Mouse (Mus musculus) lung, postnatal 10 days (tissue): ENCODE measurements around the gene Zfp683.

Experiments used
- DNase-seq: peaks from one replicate; pipeline ENCODE4 v3.0.0; 2021

Zfp683 gene

DNA sequence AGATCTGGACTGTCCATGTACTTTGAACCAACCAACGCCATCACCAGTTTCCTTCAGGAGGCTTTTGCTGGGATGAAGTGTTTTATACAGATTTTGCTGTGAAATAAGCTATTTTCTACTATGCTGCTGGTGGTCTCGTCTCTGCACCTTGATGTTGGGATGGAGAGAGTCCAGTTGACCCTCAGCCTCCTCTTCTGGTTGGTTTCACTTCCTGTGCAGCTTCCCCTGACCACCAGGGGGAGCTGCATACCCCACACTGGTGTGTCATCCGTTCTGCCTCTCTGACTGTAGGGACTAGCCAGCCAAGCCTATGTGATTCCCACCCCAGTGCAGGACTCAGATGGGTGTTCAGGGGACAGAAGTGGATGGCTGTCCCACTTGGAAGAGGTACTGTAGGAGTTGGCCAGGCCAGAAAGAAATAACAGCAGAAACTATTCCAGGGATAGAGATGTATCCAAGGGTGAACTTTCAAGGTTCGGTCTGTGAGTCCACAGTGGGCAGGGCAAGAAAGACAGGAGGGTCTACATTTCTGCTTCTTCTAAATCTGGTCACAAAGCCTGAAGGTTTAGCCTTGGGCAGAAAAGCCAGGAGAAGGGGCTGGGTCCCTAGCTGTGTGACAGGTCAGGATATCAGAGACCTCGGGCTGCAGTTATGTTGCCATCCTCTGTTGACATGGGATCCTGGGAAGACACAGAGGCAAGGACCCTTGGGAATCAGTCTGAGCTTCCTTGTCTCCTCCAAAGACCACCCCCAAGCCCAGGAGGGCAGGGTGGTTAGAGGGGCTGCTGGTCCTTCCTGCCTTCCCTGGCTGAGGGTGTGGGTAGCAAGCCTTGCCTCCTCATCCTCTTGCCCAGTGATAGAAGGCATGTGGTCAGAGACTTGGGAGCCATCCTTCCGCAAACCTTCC lies 39.0 kb downstream of the Zfp683 start:
- DNase-seq = peak; percentile 62

DNA sequence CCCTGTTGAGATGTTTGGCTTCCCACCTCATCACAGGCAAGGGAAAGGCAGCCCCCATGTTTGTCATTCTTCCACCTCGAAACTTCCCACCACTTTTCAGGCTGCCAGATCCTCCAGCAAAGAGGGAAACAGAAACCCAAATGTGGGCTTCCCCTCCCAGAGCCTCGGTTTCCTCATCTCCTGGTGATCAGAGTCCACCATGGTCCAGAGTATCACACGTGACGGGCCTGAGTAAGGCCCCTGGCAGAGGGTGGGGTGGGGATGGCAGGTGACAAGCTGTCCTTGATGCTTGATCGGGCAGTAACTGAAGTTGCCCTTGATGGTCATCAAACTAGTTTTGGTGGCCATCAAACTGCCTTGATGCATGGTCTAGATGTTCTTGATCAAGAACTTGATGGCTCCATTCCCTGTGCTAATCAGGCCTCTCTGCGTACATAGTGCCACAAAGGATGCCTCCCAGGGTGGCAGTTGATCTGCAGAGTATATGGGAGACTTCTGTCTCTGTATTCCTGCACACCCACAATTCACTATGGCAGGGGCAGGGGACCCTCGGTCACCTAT lies 40.4 kb downstream of the Zfp683 start:
- DNase-seq = no peak

DNA sequence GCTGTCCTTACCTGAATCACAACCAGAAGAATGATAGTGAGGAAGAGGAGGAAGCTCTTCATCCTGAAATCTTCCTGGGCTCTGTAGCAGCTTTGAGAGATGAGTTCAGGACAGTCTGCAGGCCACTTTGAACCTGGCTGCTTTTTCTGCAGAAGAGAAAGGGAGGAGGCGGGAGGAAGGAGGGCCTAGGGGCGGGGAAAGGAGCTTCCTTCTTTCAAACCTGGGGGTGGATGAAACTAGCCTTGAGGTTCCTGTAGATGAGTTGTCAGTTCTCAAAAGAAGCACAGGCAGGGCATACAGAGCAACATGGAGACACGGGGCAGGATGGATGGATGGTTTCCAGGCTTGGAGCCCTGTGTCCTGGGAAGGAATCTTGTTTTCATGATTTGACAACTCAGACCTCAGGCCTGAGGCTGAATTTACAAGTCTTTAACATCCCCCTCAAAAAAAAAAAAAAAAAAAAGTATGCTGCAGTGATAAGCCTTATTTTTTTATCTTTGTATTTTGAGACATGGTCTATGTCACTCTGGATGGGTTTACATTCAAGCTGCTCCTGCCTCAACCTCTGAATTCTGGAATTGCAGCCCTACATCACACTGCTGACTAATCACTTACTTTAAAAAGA lies 41.4 kb downstream of the Zfp683 start, which contains the start of gene Cd52:
Gene Cd52 (minus strand): TSS at position 160 of the 625 bp plus-strand sequence.
- DNase-seq = peak; percentile 60

DNA sequence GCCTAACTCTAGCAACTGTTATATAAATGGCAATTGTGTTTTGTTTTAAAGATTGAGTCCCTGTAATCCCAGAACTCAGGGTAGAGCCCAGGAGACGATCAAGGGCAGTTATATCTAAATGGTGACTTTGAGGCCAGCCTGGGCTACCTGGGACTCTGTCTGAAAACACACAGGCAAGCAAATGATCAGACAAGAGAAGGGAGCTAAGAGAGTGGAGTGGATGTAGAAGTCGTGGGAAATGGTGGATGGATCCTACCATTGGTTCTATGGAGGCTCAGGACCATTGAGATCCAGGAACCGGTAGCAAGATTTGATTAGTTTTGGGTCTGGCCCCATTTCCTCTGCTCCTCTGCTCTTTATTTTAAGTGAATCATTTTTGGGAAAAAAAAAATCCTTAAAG lies 42.5 kb downstream of the Zfp683 start:
- no peak for DNase-seq

DNA sequence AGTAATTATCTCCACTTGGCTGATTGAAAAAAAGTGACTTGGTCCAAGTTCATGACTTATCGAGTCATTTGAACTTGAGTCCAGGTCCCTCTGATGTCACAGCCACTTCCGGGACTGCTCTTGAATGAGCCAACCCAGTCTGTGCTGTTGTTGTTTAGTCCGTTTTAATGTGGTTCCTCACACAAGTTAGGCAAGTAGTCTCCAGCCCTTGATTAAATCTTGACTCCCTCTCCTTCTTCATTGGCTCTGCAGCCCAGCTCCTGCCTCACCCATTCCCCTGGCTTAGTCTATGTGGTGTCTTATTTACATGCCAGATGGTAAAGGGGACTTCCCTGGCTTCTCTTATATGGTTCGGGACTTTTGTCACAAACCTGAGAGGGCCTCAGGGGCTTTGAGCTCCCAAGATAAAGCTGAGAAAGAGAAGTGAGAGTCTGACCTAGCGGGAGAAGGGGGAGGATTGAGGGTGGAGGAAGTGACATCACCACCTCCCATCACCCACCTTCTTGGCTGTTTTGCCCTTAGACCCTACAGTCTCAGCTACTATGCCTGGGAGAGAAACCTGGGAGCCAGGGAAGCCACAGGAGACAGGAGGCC lies 43.5 kb downstream of the Zfp683 start:
- DNase-seq = no peak

DNA sequence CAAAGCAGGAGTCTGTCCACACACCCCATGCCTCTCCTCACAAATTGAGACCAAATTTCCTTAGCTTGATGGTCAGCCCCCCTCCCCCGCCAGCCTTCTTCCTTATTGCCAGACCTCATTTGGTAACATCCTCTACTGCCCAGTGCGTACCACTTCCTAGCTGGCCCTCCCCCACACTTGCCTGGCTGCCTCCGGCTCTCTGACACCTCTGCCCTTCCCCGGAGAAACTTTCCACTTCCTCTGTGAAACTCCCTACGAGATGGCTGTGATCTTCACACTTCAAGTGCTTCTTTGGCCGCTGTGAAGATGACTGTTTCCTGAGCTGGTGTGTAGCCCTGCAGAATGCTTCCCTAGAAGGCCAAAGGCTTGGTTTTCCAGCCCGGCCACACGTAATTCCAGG lies 45.0 kb downstream of the Zfp683 start:
- peak; percentile 63 for DNase-seq

DNA sequence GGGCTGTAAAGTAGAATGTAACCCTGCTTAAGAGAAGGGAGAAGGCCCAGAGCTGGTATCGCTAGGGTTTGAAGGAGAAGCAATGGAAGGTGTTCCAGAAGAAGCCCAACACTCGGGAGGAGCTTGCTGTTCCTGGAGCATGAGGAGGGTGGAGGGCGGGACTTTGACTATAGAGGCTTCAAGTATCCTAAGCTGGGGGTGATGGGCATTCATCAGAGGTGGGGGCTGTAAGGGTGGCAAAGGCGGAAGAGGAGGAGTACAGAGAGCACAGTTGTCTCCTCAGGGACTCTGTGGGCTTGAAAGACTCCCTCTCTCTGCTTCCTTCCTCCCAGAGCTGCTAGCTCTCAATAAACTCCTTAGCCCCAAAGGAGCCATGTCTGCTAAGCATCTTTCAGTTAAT lies 46.6 kb downstream of the Zfp683 start:
- no peak for DNase-seq

DNA sequence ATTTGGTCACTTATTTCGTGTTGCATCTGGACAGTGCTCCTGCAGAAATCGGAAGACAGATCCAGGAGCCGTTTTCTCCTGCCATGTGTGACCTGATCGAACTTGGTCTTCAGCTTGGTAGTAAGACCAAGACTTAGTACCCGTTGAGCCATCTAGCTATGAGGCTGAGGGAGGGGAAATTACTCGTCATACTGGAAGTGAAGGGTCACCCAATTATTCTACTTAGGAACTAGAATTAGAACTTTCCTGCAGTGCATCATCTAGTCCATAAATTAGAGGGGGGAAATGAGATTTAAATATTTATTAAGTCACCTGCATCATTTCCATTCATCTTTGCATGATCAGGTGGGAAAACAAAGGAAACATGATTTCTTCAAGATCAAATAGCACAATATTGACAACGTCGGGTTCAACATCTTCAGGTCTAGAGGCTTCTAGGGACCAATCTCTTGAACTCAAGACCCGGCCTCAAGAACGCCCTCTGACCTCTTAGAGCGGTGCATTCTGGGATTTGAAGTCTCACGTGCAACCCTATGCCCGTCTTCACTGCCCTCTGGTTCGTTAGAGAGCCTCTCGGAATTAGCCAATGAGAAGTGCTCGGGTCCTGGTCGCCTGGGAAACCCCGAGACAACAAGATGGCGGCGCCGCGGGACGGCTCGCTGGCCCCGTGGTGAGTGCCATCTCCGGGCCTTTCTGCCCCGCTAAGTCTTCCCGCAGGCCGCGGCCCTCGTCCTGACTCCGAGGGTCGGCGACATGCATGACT lies 48.5 kb downstream of the Zfp683 start, which contains the start of gene Ubxn11:
Gene Ubxn11 (plus strand): TSS at position 592 of the 763 bp plus-strand sequence.
- DNase-seq = peak; percentile 92

DNA sequence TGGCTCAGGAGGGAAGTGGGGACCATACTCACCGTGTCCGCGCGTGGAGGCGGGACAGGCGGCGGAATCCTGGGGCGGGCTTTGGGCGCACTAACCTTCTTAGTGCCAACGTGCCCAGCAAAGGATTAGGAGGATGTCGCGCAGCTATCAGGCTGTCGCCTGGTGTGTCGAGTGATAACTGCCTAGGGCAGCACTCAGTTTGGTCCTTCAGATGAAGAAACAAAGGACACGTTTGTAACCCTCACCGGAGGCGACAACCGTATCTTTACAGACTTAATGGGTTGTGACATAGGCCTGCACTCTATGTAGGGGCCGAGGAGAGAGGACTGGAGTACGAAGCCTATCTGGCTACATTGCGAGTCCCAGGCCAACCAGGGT lies 49.1 kb downstream of the Zfp683 start:
- no peak for DNase-seq

DNA sequence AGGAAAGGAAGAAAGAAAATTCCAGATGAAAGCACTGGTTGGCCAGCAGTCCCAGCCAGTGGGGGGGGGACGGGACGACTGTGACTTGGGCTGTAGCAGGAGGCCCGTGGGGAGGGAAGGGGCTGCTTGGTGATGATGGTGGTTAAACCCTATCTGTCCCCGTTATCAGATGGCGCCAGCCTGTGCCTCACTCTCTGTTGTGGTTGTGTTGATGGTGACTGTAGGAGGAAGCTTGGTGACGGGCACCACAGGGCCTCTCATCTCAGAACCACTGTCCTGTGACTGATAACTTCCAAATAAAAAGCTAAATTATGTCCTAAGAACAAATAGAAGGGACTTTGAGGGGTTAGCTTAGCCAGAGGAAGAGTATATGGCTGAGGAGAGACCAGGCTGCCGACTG lies 52.5 kb downstream of the Zfp683 start:
- no peak for DNase-seq

DNA sequence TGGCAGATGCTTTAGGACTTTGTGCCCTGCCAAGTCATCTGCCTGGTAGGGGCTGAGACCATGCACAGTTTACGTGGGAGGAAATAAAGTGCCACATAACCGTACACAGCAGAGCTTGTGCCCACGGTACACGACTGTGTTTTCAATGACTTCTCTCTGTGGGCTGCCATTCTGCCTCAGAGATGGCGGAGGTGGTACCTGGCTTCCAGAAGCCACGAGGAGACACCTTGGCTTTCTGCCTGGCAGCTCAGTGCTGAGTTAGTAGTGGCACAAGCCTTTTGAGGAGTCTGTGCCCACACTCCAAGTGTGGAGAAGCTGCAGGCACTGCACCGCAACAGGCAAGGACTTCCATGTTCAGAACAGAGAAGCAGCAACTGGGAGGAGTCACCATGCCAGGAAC lies 54.1 kb downstream of the Zfp683 start:
- DNase-seq = no peak

DNA sequence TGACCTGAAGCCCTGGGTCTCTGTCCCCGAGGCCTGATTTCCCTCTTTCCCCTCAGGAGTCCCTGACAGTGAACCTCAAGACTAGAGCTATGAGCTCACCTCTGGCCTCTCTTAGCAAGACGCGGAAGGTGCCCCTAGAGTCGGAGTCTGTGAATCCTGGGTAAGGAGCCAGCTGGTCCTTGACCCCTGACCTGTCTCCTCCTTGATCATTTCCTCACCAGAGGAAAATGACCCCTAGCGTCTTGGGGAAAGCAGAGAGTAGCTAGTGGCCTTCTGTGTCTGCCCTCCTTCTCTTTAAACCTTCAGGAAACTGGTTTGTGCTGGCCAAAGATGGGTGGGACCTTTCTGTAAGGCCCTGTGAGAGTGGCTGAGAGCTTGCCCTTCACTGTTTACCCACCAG lies 54.6 kb downstream of the Zfp683 start:
- no peak for DNase-seq
